Mouse (Mus musculus) fibroblast of lung, adult 2 months (primary cell): ENCODE measurements at regions not wholly inside any gene's neighbourhood (a gene's known extent, or its start where the extent isn't known, plus 50 kb on each side); places are given as distances from the start of the nearest gene placed in this dataset.
"Not testable (repeated sequence)": the region's sequence is repeated elsewhere in the genome, so short reads cannot be mapped to it uniquely, and the experiment has no call there.

Source experiments
- DNase-seq: peaks from one replicate; pipeline ENCODE4 v3.0.0-alpha.2; 2011; ENCODE audit warnings: low read depth

- DNase-seq, result no peak
Observed at GRCm38 (mm10) chr6:109125447-109125846, 297.0 kb downstream of the Edem1 start.

- no peak for DNase-seq
Observed at GRCm38 (mm10) chr6:109127203-109127602, 298.8 kb downstream of the Edem1 start.

GRCm38 (mm10) chr6:109146111-109146510, 317.7 kb downstream of the Edem1 start:
- DNase-seq, result no peak

GRCm38 (mm10) chr6:109149043-109149442, 320.6 kb downstream of the Edem1 start:
- no peak for DNase-seq

GRCm38 (mm10) chr6:109150023-109150911, 321.8 kb downstream of the Edem1 start:
- DNase-seq, result peak; percentile 60

GRCm38 (mm10) chr6:109150912-109151256, 322.4 kb downstream of the Edem1 start:
- no peak for DNase-seq

GRCm38 (mm10) chr6:109153624-109154023, 325.2 kb downstream of the Edem1 start:
- DNase-seq, result no peak

GRCm38 (mm10) chr6:109159561-109159960, 331.1 kb downstream of the Edem1 start:
- no peak for DNase-seq

- no peak for DNase-seq
Observed at GRCm38 (mm10) chr6:109167439-109167838, 339.0 kb downstream of the Edem1 start.

- DNase-seq, result no peak
Observed at GRCm38 (mm10) chr6:109172104-109172850, 343.8 kb downstream of the Edem1 start.

GRCm38 (mm10) chr6:109173015-109173414, 344.6 kb downstream of the Edem1 start:
- DNase-seq, result no peak

GRCm38 (mm10) chr6:109176876-109177275, 348.4 kb downstream of the Edem1 start:
- peak; percentile 69 for DNase-seq

- DNase-seq, result no peak
Observed at GRCm38 (mm10) chr6:109182878-109183277, 354.4 kb downstream of the Edem1 start.

GRCm38 (mm10) chr6:109193061-109193460, 364.6 kb downstream of the Edem1 start:
- DNase-seq, result not testable (repeated sequence)

GRCm38 (mm10) chr6:109193603-109194002, 365.2 kb downstream of the Edem1 start:
- no peak for DNase-seq

GRCm38 (mm10) chr6:109209699-109210098, 381.3 kb downstream of the Edem1 start:
- DNase-seq, result no peak

GRCm38 (mm10) chr6:109230391-109230790, 401.9 kb downstream of the Edem1 start:
- no peak for DNase-seq

- no peak for DNase-seq
Observed at GRCm38 (mm10) chr6:109233426-109233825, 405.0 kb downstream of the Edem1 start.

GRCm38 (mm10) chr6:109245666-109246065, 417.2 kb downstream of the Edem1 start:
- no peak for DNase-seq

GRCm38 (mm10) chr6:109246510-109246909, 418.1 kb downstream of the Edem1 start:
- DNase-seq, result not testable (repeated sequence)
